Mouse (Mus musculus): ENCODE measurements around the gene Stard3nl.

DNA sequence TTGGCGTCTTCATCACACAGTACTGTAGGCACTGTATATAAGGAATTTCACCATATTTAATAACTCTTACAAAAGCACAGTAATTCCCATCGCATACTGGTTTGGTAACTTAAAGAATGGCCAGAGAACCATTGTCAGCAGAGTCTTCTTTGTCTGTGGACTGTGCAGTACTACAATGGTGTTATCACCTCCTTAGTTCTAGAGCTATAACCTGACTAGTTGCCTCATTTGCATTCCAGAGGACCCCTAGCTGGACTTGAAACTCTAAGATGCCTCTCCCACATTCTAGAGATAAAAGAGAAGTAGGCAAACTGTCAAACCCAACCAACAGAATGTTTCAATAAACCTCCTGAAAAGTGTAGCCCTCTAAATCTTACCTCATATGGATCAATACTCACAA, 12.4 kb upstream of the Stard3nl start:
- TF ChIP-seq CTCF (IDR thresholded peaks at IDR 0.05; ENCODE audit: low read depth) (no peak), EP300 (IDR thresholded peaks at IDR 0.05; ENCODE audit: low read depth) (no peak)

All from liver, embryonic 14.5 days (tissue).